ENCODE assay signal across 10 mouse cellular contexts in the genomic region with DNA sequence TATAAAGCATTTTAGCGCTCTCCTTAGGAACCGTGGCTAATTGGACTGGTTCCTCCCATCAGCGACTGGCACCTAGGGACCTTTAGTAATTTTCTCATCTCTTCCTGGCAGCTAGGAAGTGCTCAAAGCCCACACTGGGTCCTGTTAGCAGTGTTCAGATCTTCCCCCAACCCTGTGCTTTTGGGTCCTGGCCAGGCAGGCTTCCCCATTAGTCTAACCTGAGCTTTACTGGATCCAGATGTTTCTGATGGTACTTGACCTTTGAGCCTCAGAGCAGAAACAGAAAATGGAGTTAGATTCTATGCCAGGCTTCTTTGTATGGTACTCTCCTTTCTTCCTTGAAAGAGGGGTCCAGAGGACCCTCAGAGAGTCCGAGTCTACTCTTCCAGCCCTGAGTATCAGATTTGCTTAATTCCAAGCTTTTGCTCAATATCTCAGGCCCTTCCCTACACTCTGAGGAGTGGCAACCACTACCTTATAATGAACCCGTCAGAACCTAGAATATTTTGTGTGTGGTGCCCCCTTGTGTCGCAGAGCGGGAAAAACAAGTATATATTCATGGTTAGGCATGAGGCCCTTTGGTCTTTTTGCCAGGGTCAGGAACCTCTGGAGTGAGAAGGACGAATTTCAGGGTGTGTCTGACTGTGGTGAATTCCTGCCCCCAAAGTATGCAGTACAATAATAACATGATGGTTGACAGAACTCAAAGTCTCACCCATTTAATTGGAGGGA. TPM values are rescaled to one million over a fixed set of nuclear protein-coding genes. Genes with fewer than 3 reads are reported as not detected.
DNase-seq lines count a peak whose midpoint lies in the region; TF ChIP-seq lines count a peak whose summit lies in the region.
"Had no signal": no experiment of that assay in that cellular context is flagged by ENCODE, and none has a peak within 500 bp of the region (broad histone marks: within the 10 kb centered on the region; RNA-seq: fewer than 3 reads in every experiment).

No protein-coding gene starts in this region.

- intact Hi-C loops in heart, postnatal 36 days (cut with DNase I) = loop anchor here (2.0 to 5.0 kb wide), 3 partner anchors 35 to 295 kb away; no protein-coding TSS in a partner anchor

- no peak overlapping the region for H3K9ac ChIP-seq in liver, adult 2 months (ENCODE audit: low read depth, low read length)
- H3K9ac ChIP-seq: heart, embryonic 13.5 days; neural tube, embryonic 12.5 days had no signal

- H3K4me1 ChIP-seq in liver, adult 2 months (ENCODE audit: control insufficient read depth, insufficient read depth, low read length) = no peaks in the 10 kb centered on the region

- no peak overlapping the region for H3K27ac ChIP-seq in liver, adult 2 months (replicated peaks; ENCODE audit: insufficient read depth, low read depth, low read length)
- H3K27ac ChIP-seq: heart, embryonic 13.5 days; neural tube, embryonic 12.5 days had no signal

- DNase-seq in adrenal gland, adult 18-20 months (ENCODE audit: low spot score in 2 of 2) = peak; percentile 49 to 55
- DNase-seq in adrenal gland, adult 8-10 months = no peak
- DNase-seq in right cerebral cortex, adult 18-20 months = peak; percentile 58
- DNase-seq in right cerebral cortex, postnatal 25 days = no peak
- DNase-seq in cerebellum, postnatal 10 days = peak; percentile 77 to 79
- peak; percentile 44 to 45 for DNase-seq in heart, postnatal 36 days
- DNase-seq in liver, adult 2 months (ENCODE audit: extremely low read depth, low read depth, low spot score) = peak; percentile 25
- peak; percentile 34 for DNase-seq in retina, adult 2 months (ENCODE audit: low read depth, low spot score)

- TF ChIP-seq POLR2A in liver, adult 2 months (IDR thresholded peaks at IDR 0.05; ENCODE audit: extremely low read depth, insufficient read depth, low read length) = no peak

- WGBS in liver, adult 2 months = 29% methylated on average over 8 of the region's 8 CpGs

- H3K36me3 ChIP-seq in liver, adult 2 months (ENCODE audit: control insufficient read depth, insufficient read depth, low read length) = no peaks in the 10 kb centered on the region
- H3K36me3 ChIP-seq: heart, embryonic 13.5 days; neural tube, embryonic 12.5 days had no signal

- no peaks in the 10 kb centered on the region for H3K27me3 ChIP-seq in liver, adult 2 months (ENCODE audit: control insufficient read depth, insufficient read depth, low read length)

- no peaks in the 10 kb centered on the region for H3K79me2 ChIP-seq in liver, adult 2 months (ENCODE audit: control insufficient read depth, insufficient read depth, low read length)

- no peak overlapping the region for H3K4me3 ChIP-seq in liver, adult 2 months (ENCODE audit: insufficient read depth, low read depth, low read length)
- H3K4me3 ChIP-seq: heart, embryonic 13.5 days; neural tube, embryonic 12.5 days had no signal

- peak; percentile 32; the same call in 1 of the 2 replicates for TF ChIP-seq CTCF in liver, adult 2 months (IDR thresholded peaks at IDR 0.05; ENCODE audit: low read depth, low read length)

RNA-seq across cellular contexts. Expression of a gene that starts 32.9 kb away (rescaled TPM):
- total RNA-seq in adrenal gland, adult 18-20 months (2021) = 1 to 10 TPM; 9.2 to 10.0 TPM
- total RNA-seq in adrenal gland, adult 8-10 months (2022) = 10 to 100 TPM; 10.5 to 20.5 (median 15.0) TPM
- under 1 TPM; 0.06 to 0.08 TPM for total RNA-seq in heart, postnatal 36 days (2021)
- 0.65 and 1.0 TPM in 2 replicates for total RNA-seq in liver, adult 2 months (2014; rRNA removed)
- 0.40 and 0.65 TPM in 2 replicates for polyA plus RNA-seq in liver, adult 2 months (2012; rRNA removed)

RNA-seq across cellular contexts. Expression of a gene that starts 37.3 kb away (rescaled TPM):
- total RNA-seq in adrenal gland, adult 18-20 months (2021) = 1 to 10 TPM; 8.2 to 8.8 TPM
- 10 to 100 TPM in 2 of 4 experiments, 1 to 10 TPM in 2; 7.9 to 13.4 (median 10.7) TPM for total RNA-seq in adrenal gland, adult 8-10 months (2022)
- total RNA-seq in heart, postnatal 36 days (2021) = 1 to 10 TPM; 2.7 to 5.0 TPM
- 3.2 and 5.4 TPM in 2 replicates for total RNA-seq in liver, adult 2 months (2014; rRNA removed)
- 1.4 and 1.6 TPM in 2 replicates for polyA plus RNA-seq in liver, adult 2 months (2012; rRNA removed)

RNA-seq across cellular contexts. Expression of a gene that starts 56.2 kb away (rescaled TPM):
- 10 to 100 TPM; 53.9 to 57.2 TPM for total RNA-seq in adrenal gland, adult 18-20 months (2021)
- total RNA-seq in adrenal gland, adult 8-10 months (2022) = 10 to 100 TPM; 53.7 to 65.7 (median 59.4) TPM
- total RNA-seq in heart, postnatal 36 days (2021) = 10 to 100 TPM; 54.8 to 63.6 TPM
- total RNA-seq in liver, adult 2 months (2014; rRNA removed) = 21.5 and 25.2 TPM in 2 replicates
- polyA plus RNA-seq in liver, adult 2 months (2012; rRNA removed) = 70.3 and 73.6 TPM in 2 replicates

Comparison
In these comparisons a context has a peak if more than half of its experiments do, and no peak if none do; other contexts are left out.
1. DNase-seq: peak in adrenal gland, adult 18-20 months (2 of 2), right cerebral cortex, adult 18-20 months (single experiment), cerebellum, postnatal 10 days (2 of 2), heart, postnatal 36 days (2 of 2), liver, adult 2 months (single experiment) and retina, adult 2 months (single experiment); none in adrenal gland, adult 8-10 months (single experiment) and right cerebral cortex, postnatal 25 days (single experiment).